Mouse (Mus musculus): ENCODE measurements around the gene Mylk. TPM values are rescaled to one million over a fixed set of nuclear protein-coding genes. Genes with fewer than 3 reads are reported as not detected.

Gene Mylk
- polyA plus RNA-seq, 1 experiment from 2014 or later: 144 TPM

DNA sequence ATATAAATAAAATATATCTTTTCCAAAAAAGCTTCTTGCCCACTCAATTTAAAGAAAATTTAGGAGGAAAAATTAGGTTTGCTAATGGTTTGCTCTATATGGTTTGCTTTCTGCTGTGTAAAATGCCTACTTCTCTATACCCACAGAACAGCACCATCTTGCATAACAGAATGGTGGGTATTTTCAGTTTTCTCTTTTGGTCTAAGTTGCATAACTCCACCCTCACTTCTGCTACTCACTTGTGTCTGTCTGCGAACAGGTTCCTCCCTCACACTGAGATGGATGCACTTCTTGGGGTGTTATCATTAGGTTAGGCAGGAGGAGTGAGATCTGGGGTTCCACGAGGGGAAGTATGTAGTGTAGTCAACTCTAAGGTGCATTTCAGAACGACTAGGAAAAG lies 68.6 kb downstream of the Mylk start:
- H3K27me3 ChIP-seq (ENCODE audit: control insufficient read depth, insufficient read depth, low read depth, low read length): no peaks in the 10 kb centered on the region
- WGBS: 78% methylated on average over 3 of the region's 3 CpGs
- no peak overlapping the region for H3K4me3 ChIP-seq (ENCODE audit: low read length)
- peaks cover 8% of the 10 kb centered on the region; the same call in 1 of the 2 replicates for H3K36me3 ChIP-seq (ENCODE audit: control insufficient read depth, insufficient read depth, low read length)
- H3K9me3 ChIP-seq (ENCODE audit: control insufficient read depth, low read length): 0 out of 2 replicates have a peak, but pooled peaks cover 2% of the 10 kb centered on the region
- H3K9ac ChIP-seq (ENCODE audit: low read length): no peak overlapping the region
- H3K4me1 ChIP-seq (replicated peaks; ENCODE audit: control insufficient read depth, insufficient read depth, low read length): 0 out of 2 replicates have a peak, but pooled peaks cover 4% of the 10 kb centered on the region
- no peak overlapping the region for H3K4me2 ChIP-seq (ENCODE audit: low read depth, low read length)
- no peak overlapping the region for H3K27ac ChIP-seq (ENCODE audit: low read length)
- no peak for ATAC-seq (ENCODE audit: low read depth)

DNA sequence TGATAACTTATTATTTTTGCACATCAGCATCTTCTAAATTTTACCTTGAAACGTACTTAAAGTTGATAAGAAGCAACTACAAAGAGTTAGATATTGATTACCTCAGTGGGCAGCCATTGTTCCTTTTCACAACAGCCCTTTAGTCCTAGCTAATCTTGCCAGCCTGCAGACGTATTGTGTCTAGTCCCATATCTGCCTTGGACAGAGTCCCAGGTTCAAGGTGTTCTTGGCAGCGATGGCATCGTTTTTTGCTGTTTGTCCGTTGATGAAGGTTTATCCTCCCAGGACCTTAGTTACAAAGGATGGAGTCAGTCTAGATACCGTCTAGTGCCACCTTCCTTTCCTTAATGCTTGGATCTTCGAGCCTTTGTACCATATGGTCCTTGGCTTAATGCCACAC lies 69.6 kb downstream of the Mylk start:
- ATAC-seq (ENCODE audit: low read depth): no peak
- Histone ChIP-seq H3K4me2 (ENCODE audit: low read depth, low read length) (no peak overlapping the region), H3K36me3 (ENCODE audit: control insufficient read depth, insufficient read depth, low read length) (peaks cover 8% of the 10 kb centered on the region; the same call in 1 of the 2 replicates), H3K4me1 (replicated peaks; ENCODE audit: control insufficient read depth, insufficient read depth, low read length) (0 out of 2 replicates have a peak, but pooled peaks cover 2% of the 10 kb centered on the region), H3K9me3 (ENCODE audit: control insufficient read depth, low read length) (0 out of 2 replicates have a peak, but pooled peaks cover 2% of the 10 kb centered on the region), H3K27me3 (ENCODE audit: control insufficient read depth, insufficient read depth, low read depth, low read length) (no peaks in the 10 kb centered on the region), H3K4me3 (ENCODE audit: low read length) (no peak overlapping the region), H3K9ac (ENCODE audit: low read length) (no peak overlapping the region), H3K27ac (ENCODE audit: low read length) (no peak overlapping the region)
- 80% methylated on average over 7 of the region's 7 CpGs for WGBS

DNA sequence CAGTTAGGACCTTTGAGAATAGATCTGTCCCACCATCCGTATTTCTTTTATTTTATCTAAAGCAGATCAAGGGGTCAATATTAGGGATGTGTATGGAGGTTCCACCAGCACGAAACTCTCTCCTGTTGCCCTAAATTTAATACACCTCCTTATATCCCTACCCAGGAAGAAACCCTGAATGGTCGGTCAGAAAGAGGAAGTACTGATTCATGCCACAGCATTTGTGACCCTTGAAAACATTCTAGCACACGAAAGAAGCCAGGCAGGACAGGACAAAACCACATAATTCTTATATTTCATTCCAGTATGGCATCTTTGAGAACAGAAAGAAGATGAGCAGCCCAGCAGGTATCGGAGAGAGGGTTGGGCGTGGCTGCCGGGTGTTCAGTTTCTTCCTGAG lies 71.5 kb downstream of the Mylk start:
- no peak overlapping the region for H3K9ac ChIP-seq (ENCODE audit: low read length)
- no peak for ATAC-seq (ENCODE audit: low read depth)
- WGBS: 84% methylated on average over 7 of the region's 7 CpGs
- no peak overlapping the region for H3K4me2 ChIP-seq (ENCODE audit: low read depth, low read length)
- H3K36me3 ChIP-seq (ENCODE audit: control insufficient read depth, insufficient read depth, low read length): 0 out of 2 replicates have a peak, but pooled peaks cover 2% of the 10 kb centered on the region
- no peaks in the 10 kb centered on the region for H3K27me3 ChIP-seq (ENCODE audit: control insufficient read depth, insufficient read depth, low read depth, low read length)
- 0 out of 2 replicates have a peak, but pooled peaks cover 2% of the 10 kb centered on the region for H3K4me1 ChIP-seq (replicated peaks; ENCODE audit: control insufficient read depth, insufficient read depth, low read length)
- H3K9me3 ChIP-seq (ENCODE audit: control insufficient read depth, low read length): no peaks in the 10 kb centered on the region
- no peak overlapping the region for H3K27ac ChIP-seq (ENCODE audit: low read length)
- no peak overlapping the region for H3K4me3 ChIP-seq (ENCODE audit: low read length)

DNA sequence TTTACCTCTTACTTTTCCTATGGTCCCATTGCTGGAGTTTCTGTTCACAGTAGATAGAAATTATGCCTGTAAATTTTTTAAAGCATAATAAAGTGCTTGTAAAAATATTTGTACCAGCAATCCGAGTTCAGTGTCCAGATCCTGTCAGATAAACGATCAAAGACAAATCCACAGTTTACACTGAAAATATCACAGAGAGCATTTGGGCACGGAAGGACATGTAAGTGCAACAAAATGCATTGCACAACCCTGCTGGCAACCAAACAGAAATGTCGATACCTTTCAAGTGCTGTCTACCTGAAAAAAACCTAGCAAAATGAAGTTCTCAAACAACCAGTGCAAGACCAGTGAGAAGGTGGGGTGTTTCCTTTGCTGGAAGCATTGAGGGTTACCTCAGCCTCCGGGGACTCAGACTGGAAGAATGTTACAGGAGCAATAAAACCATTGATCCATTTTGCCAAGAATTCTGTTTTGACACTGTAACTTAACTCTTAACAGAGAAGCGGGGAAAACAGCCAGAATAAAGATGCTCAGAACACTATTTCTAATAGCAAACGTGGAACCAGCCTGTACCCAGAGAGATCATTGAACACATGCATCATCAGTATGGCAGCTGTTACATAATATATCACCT lies 80.2 kb downstream of the Mylk start:
- Histone ChIP-seq H3K4me3 (ENCODE audit: low read length) (no peak overlapping the region), H3K4me1 (replicated peaks; ENCODE audit: control insufficient read depth, insufficient read depth, low read length) (peaks cover 5% of the 10 kb centered on the region), H3K27ac (ENCODE audit: low read length) (peak overlapping the region; percentile 22; the same call in 1 of the 2 replicates), H3K36me3 (ENCODE audit: control insufficient read depth, insufficient read depth, low read length) (no peaks in the 10 kb centered on the region), H3K9ac (ENCODE audit: low read length) (no peak overlapping the region), H3K4me2 (ENCODE audit: low read depth, low read length) (no peak overlapping the region), H3K27me3 (ENCODE audit: control insufficient read depth, insufficient read depth, low read depth, low read length) (no peaks in the 10 kb centered on the region), H3K9me3 (ENCODE audit: control insufficient read depth, low read length) (no peaks in the 10 kb centered on the region)
- 45% methylated on average over 7 of the region's 7 CpGs for WGBS
- ATAC-seq (ENCODE audit: low read depth): no peak

DNA sequence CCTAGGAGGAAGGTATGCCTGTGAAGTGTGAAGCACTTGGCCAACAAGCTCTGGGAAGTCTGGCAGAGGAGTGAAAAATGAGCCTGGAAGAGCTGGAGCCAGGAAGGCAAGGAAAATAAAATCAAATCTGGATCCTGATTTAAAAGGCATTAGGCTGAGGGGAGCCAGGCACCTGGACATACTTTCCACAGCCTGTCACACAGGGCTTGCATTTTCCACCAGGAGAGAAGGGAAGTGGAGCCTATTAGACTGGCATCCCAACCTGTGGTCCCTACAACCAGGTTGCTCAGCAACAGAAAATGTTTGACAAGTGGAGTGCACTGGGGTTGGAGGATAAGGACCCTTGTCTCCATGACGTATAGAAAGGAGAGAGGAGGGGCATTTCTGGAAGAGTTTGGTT lies 89.5 kb downstream of the Mylk start:
- no peak for ATAC-seq (ENCODE audit: low read depth)
- 43% methylated on average over 1 of the region's 1 CpGs for WGBS
- H3K4me2 ChIP-seq (ENCODE audit: low read depth, low read length): no peak overlapping the region

DNA sequence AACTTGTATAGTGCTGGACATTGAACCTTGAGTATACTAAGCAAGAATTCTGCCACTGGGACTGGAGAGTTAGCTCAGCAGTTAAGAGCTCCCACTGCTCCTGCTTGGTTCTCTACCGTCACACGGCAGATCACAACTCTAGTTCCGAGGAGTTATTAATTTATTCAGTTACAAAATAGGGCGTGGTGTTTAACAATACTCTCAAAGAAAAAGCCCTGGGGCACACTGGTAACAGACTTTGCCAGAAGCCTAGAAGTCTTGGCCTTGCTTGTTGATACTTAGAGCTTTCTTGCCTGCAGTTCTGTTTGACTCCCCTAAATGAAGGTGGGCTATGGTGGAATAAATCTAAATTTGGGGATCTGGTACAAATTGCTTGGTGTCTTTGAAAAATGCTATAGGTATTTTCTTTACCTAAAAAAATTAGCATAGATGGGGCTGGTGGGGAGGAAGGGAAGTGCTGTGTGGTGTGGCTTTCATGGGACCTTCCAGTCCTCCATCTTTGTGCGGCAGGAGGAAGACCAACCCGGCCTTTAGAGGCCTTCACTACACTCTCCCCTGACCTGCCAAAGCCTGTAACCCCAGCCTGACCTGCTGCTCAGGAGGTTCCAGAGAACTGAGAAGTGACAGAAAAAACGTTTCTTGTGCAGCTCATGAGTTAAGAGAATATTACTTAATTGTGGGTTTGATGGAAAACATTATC lies 94.1 kb downstream of the Mylk start:
- ATAC-seq (ENCODE audit: low read depth): peak; percentile 85
- no peaks in the 10 kb centered on the region for H3K9me3 ChIP-seq (ENCODE audit: control insufficient read depth, low read length)
- H3K4me1 ChIP-seq (replicated peaks; ENCODE audit: control insufficient read depth, insufficient read depth, low read length): peaks cover 11% of the 10 kb centered on the region; the same call in 1 of the 2 replicates
- no peak overlapping the region for H3K9ac ChIP-seq (ENCODE audit: low read length)
- no peaks in the 10 kb centered on the region; the same call in 1 of the 2 replicates for H3K36me3 ChIP-seq (ENCODE audit: control insufficient read depth, insufficient read depth, low read length)
- H3K27me3 ChIP-seq (ENCODE audit: control insufficient read depth, insufficient read depth, low read depth, low read length): no peaks in the 10 kb centered on the region
- H3K4me3 ChIP-seq (ENCODE audit: low read length): no peak overlapping the region
- peak overlapping the region; percentile 85 for H3K27ac ChIP-seq (ENCODE audit: low read length)
- no peak overlapping the region for H3K4me2 ChIP-seq (ENCODE audit: low read depth, low read length)
- WGBS: 38% methylated on average over 7 of the region's 7 CpGs

More for the DNA sequence above, 89.5 kb downstream of the Mylk start:
- Histone ChIP-seq H3K9ac (ENCODE audit: low read length) (no peak overlapping the region), H3K36me3 (ENCODE audit: control insufficient read depth, insufficient read depth, low read length) (no peaks in the 10 kb centered on the region), H3K27ac (ENCODE audit: low read length) (no peak overlapping the region), H3K9me3 (ENCODE audit: control insufficient read depth, low read length) (no peaks in the 10 kb centered on the region), H3K4me1 (replicated peaks; ENCODE audit: control insufficient read depth, insufficient read depth, low read length) (peaks cover 11% of the 10 kb centered on the region; the same call in 1 of the 2 replicates), H3K4me3 (ENCODE audit: low read length) (no peak overlapping the region), H3K27me3 (ENCODE audit: control insufficient read depth, insufficient read depth, low read depth, low read length) (no peaks in the 10 kb centered on the region)

DNA sequence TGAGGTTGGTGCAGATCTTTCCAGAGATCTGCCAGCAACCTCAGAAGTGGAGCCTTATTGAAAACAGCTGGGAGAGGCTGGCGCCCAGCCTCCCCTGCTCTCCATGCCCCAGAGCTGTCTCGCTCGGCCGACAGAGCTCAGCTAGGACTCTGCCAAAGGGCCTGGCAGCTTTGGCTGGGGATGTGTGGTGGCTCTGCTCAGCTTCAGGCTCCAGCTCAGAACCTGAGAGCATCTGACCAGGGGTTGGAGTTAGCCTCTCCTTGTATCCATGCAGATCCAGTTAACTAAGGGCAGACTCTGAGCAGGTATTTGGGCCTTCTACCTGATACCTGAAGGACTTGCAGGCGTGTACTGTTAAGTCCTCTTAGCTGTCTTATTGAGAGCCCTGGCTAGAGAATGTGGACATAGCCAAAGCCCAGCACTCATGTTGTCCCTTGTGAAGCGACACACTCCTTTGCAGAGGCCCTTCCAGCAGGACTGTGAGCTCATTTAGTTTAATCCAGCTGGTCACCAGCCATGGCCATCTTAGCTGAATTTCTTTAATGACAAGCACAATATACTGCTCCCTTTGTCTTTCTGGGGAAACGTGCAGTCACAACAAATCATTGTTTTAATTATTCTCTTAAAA lies 94.8 kb downstream of the Mylk start:
- 43% methylated on average over 7 of the region's 7 CpGs for WGBS

DNA sequence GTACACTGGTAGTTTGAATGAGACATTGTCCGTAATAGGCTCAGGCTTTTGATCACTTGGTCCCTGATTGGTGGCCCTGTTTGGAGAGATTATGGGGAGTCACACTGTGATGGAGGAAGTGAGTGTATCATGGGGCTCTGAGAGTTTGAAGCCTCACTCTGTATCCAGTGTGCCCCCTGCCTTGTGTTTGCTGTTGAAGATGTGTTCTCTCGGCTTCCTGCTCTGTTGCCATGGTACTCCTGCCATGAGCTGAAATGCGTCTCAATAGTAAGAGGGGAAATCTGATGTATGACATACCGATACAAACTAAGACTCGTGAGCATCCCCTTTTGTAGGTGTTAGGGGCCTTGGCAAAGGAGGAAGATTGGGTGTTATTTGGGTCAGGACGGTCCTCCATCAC lies 99.8 kb downstream of the Mylk start:
- Histone ChIP-seq H3K4me3 (ENCODE audit: low read length) (no peak overlapping the region), H3K27me3 (ENCODE audit: control insufficient read depth, insufficient read depth, low read depth, low read length) (no peaks in the 10 kb centered on the region), H3K9ac (ENCODE audit: low read length) (no peak overlapping the region), H3K9me3 (ENCODE audit: control insufficient read depth, low read length) (no peaks in the 10 kb centered on the region), H3K36me3 (ENCODE audit: control insufficient read depth, insufficient read depth, low read length) (no peaks in the 10 kb centered on the region; the same call in 1 of the 2 replicates), H3K4me1 (replicated peaks; ENCODE audit: control insufficient read depth, insufficient read depth, low read length) (peaks cover 2% of the 10 kb centered on the region; the same call in 1 of the 2 replicates), H3K27ac (ENCODE audit: low read length) (no peak overlapping the region), H3K4me2 (ENCODE audit: low read depth, low read length) (no peak overlapping the region)
- no peak for ATAC-seq (ENCODE audit: low read depth)
- WGBS: 74% methylated on average over 6 of the region's 6 CpGs

More for the DNA sequence above, 94.8 kb downstream of the Mylk start:
- no peak overlapping the region for H3K4me3 ChIP-seq (ENCODE audit: low read length)
- ATAC-seq (ENCODE audit: low read depth): peak; percentile 96
- no peak overlapping the region for H3K9ac ChIP-seq (ENCODE audit: low read length)
- peaks cover 11% of the 10 kb centered on the region; the same call in 1 of the 2 replicates for H3K4me1 ChIP-seq (replicated peaks; ENCODE audit: control insufficient read depth, insufficient read depth, low read length)
- H3K27me3 ChIP-seq (ENCODE audit: control insufficient read depth, insufficient read depth, low read depth, low read length): no peaks in the 10 kb centered on the region
- H3K27ac ChIP-seq (ENCODE audit: low read length): peak overlapping the region; percentile 56
- H3K9me3 ChIP-seq (ENCODE audit: control insufficient read depth, low read length): no peaks in the 10 kb centered on the region
- H3K4me2 ChIP-seq (ENCODE audit: low read depth, low read length): no peak overlapping the region
- no peaks in the 10 kb centered on the region; the same call in 1 of the 2 replicates for H3K36me3 ChIP-seq (ENCODE audit: control insufficient read depth, insufficient read depth, low read length)

DNA sequence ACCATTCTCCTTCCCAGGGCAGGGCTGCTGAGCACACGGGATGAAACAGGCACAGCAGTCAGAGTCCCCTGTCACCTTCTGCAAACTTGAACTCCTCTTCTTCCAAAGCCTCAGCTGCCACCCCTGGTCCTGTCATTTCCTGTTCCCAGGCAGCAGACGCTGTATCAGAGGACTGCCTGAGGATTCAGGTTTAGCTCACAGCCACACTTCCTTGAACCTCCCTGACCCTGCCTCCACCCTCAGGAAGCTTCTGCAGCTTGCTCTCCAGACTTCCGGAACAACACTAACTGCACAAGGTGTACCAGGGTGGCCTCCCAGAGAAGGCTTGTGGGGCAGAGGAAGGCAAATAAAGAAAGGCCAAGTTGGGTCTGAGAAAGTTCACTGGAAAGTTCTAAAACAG lies 102.6 kb downstream of the Mylk start:
- H3K4me2 ChIP-seq (ENCODE audit: low read depth, low read length): no peak overlapping the region
- peak overlapping the region; percentile 37; the same call in 1 of the 2 replicates for H3K27ac ChIP-seq (ENCODE audit: low read length)
- WGBS: 45% methylated on average over 3 of the region's 3 CpGs
- no peaks in the 10 kb centered on the region for H3K27me3 ChIP-seq (ENCODE audit: control insufficient read depth, insufficient read depth, low read depth, low read length)
- no peaks in the 10 kb centered on the region for H3K9me3 ChIP-seq (ENCODE audit: control insufficient read depth, low read length)
- ATAC-seq (ENCODE audit: low read depth): no peak
- H3K9ac ChIP-seq (ENCODE audit: low read length): no peak overlapping the region
- H3K36me3 ChIP-seq (ENCODE audit: control insufficient read depth, insufficient read depth, low read length): no peaks in the 10 kb centered on the region
- H3K4me3 ChIP-seq (ENCODE audit: low read length): no peak overlapping the region
- H3K4me1 ChIP-seq (replicated peaks; ENCODE audit: control insufficient read depth, insufficient read depth, low read length): peaks cover 2% of the 10 kb centered on the region; the same call in 1 of the 2 replicates

Measured in lung, embryonic 16.5 days (tissue).